Mouse (Mus musculus) inflammation-experienced regulatory T-cells, adult 6 months (primary cell): ENCODE results near the gene Tmem94. TPM values are rescaled to one million over a fixed set of nuclear protein-coding genes. Genes with fewer than 3 reads are reported as not detected.
"Not testable (repeated sequence)": the region's sequence is repeated elsewhere in the genome, so short reads cannot be mapped to it uniquely, and the experiment has no call there.

Experiments
- ATAC-seq: one replicate; pipeline ENCODE4 v1.8.0; 2017
- polyA plus RNA-seq, 3 experiments: library from polyadenylated mRNA; unstranded; fragments of 100-300 nt; shearing (Covaris generic); gene quantifications; one replicate each; pipeline ENCODE4 v1.2.1; 2017

Gene Tmem94
- polyA plus RNA-seq = 10 to 100 TPM; 10.6 to 12.7 (median 11.5) TPM

- ATAC-seq = peak; percentile 89
Observed at GRCm38 (mm10) chr11:115765103-115765606, at the start of gene Tmem94. Gene Tmem94 (plus strand): TSS chr11:115765433.

- peak; percentile 44 for ATAC-seq
Observed at GRCm38 (mm10) chr11:115716410-115717338, 48.6 kb upstream of the Tmem94 start.

GRCm38 (mm10) chr11:115717660-115718390, 47.4 kb upstream of the Tmem94 start:
- no peak for ATAC-seq

- peak; percentile 54 for ATAC-seq
Observed at GRCm38 (mm10) chr11:115722638-115723037, 42.6 kb upstream of the Tmem94 start.

DNA sequence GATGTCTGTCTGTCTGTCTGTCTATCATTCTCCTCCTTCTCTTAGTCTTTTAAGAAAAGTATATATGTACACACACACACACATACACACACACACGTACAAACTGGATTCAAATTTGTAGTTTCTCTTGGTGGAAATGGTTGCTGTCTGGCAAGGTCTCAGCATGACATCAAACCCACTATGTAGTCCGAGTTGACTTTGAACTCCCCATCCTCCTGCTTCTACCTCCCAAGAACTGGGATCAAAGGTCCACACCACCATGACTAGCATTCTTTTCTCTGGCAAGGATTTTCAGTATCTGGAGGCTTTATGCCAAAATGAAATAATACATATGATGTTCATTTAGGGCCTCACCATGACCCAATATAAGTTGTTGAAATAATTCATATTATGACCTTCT, 42.0 kb upstream of the Tmem94 start:
- ATAC-seq = no peak

DNA sequence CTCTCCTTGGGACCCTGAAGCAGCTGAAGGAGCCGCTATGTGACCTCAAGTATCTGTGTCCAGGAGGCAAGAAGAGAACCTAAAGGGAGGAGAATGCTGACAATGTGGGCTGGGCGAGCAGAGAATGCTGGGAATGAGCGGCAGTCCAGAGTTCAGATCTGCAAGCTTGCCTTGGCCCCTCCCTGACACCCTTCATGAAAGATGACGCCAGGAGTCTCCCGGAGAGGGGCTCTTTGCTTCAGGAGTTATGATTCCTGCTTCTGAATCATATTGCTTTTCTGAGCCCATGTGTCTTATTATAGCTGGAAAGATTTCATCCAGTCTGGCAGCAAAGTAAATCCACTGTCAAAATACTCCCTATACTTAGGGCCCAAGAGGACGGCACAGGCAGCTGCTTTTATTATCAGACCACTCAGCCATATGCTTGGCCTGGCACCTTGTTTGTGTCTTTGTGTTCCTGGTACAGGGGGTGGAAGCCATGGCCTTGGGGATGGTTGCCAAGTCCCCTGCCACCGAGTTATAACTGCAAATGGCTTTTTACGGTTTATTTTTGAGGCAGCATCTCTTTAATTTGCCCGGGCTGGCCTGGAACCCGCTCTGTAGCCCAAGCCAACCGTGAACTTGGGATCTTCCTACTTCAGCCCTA, 31.1 kb upstream of the Tmem94 start:
- ATAC-seq = no peak

DNA sequence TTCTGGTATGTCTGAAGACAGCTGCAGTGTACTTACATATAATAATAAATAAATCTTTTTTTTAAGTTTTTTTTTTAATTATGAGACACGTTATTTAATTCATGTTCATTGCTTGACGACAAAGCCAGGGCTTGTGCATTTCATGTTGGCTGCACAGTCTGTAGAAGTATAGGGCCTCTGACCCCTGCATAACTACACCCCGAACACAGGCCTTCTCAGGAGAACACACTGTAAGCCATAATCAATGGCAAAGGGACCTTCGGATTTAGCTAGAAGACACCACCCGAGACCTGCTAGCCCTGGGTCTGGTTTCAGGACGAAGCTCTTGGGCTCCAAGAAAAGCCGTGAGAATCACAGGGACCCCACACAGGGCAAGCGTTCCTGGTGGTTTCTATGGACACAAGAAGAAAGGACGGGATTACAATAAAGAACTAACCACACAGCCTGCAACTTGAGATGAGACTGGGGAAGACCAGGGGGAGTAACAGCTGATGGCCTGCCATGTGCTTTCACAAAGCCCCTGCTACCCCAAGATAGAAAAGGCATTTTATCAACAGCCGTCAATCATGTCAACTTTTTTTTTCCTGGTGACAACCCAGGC, 27.5 kb upstream of the Tmem94 start:
- no peak for ATAC-seq

GRCm38 (mm10) chr11:115738275-115738885, 26.9 kb upstream of the Tmem94 start:
- ATAC-seq = no peak

- no peak for ATAC-seq
Observed at GRCm38 (mm10) chr11:115741070-115741469, 24.2 kb upstream of the Tmem94 start.

GRCm38 (mm10) chr11:115742926-115743325, 22.3 kb upstream of the Tmem94 start:
- no peak for ATAC-seq

- no peak for ATAC-seq
Observed at GRCm38 (mm10) chr11:115744385-115744784, 20.8 kb upstream of the Tmem94 start.

DNA sequence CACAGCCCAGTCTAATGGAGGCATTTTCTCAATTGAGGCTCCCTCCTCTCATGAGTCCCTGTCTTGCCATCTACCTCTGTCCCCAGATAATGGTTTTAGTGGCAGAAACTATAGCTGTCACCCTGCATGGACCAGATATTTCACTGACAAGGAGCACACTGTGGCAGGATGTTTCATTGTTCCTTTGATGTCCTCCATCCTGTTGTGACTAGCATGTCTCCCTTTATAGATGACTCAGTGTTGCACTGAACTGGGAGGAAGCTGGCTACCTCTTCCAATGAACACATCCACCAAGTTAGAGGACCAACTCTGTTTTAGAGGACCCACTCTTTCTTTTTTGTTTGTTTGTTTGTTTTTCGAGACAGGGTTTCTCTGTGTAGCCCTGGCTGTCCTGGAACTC, 19.1 kb upstream of the Tmem94 start:
- peak; percentile 88 for ATAC-seq

DNA sequence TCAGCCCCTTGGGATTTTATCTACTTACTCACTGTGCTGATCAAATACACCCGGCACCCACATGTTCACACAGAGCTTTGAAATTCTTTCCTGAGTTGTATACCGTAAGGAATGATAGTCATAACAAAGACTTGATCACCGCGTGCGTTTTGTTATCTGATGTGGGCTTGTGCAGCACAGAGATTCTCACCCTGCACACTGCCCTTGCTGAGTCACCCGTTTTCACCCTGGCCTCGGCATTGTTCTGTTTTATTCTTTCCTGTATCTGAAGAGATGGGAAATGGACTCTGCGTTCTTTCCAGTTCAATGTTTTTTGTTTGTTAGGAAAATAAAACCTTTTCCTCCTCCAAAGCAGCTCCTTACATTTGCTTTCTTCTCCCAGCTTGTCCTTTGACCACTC, 18.5 kb upstream of the Tmem94 start:
- ATAC-seq = peak; percentile 56

DNA sequence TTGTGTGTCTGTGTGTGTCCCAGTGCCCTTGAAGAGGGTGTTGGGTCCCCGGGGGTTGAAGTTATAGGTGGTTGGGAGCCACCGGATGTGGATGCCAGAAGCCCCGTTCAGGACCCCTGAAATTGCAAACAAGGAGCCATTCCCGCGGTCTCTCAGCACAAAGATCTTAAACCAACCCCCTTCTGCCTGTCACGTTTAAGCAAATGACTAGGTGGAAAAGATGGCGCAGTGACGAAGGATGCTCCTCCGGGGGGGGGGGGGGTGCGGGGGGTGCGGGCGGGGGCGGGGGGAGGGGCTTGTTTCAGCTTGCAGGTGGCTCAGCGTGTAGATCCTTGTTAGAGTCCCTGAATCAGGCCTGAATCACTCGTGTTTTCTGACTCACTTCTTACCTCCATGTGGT, 17.9 kb upstream of the Tmem94 start:
- peak; percentile 36 for ATAC-seq

DNA sequence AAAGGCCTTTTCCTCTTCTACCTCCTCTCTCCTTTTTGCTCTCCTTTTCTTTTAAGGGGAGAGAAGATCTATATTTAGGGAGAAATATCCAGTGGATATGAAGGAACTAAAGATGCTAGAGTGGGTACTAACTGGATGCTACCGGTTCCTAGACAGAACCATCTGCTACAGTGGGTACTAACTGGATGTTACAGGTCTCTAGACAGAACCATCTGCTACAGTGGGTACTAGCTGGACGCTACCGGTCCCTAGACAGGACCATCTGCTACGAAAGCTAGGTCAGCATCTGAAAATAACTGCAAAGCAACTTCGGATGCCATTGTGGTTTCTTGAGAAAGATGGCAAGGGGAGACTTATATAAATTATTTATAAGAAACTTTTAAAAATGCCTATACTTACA, 15.4 kb upstream of the Tmem94 start:
- ATAC-seq = no peak

DNA sequence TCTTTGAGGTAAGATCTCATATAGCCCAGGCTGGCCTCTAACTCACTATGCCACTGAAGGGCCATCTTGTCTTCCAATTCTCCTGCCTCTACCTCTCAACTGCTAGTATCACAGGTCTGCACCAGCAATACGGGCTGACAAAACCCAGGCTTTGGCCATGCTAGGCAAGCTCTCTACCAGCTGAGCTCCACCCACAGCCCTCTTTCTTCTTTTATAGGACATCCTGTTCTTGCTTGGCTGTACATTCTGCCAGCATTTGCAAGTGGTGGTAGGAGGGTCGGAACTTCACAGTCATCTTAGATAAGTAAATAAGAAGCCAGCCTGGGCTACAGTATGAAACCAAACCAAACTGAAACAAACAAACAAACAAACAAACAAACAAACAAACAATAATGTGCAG, 13.5 kb upstream of the Tmem94 start:
- ATAC-seq = no peak

- ATAC-seq = no peak
Observed at GRCm38 (mm10) chr11:115752653-115753052, 12.6 kb upstream of the Tmem94 start.

DNA sequence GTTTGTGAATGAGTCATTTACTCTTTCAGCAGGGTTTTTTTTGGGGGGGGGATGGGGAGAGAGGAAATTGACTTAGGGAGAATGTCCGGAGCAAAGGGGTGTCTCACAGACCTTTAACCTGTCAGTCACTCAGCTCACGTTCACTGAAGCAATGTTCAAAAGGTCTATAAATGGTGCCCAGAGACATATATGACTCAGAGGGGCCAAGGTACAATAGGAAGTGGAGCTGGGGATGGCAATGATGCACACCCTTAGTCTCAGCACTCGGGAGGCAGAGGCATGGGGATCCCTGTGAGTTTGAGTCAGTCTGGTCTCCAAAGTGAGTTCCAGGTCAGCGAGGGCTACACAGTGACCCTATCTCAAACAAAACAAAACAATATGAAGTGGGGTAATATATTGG, 11.7 kb upstream of the Tmem94 start:
- ATAC-seq = no peak

- ATAC-seq = not testable (repeated sequence)
Observed at GRCm38 (mm10) chr11:115762176-115762575, 3.1 kb upstream of the Tmem94 start.

DNA sequence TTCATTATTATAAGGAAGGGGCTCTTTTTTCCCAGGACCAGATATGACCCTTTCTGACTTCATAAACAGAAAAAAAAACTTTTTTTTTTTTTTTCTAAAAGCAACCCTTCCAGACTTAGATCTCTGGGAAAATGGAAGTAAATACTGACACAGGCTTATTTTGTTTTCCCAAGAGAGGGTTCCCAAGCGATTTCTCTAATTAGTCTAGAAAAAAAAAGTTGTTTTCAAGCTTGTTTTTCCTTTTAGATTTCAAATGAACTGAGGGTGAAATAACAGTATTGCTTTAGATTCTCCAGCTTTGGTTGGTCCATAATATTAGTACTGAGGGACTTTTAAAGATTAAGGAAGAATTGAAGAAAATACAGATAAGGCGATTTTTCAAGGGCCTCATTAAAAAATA, 535 bp upstream of the Tmem94 start:
- no peak for ATAC-seq

DNA sequence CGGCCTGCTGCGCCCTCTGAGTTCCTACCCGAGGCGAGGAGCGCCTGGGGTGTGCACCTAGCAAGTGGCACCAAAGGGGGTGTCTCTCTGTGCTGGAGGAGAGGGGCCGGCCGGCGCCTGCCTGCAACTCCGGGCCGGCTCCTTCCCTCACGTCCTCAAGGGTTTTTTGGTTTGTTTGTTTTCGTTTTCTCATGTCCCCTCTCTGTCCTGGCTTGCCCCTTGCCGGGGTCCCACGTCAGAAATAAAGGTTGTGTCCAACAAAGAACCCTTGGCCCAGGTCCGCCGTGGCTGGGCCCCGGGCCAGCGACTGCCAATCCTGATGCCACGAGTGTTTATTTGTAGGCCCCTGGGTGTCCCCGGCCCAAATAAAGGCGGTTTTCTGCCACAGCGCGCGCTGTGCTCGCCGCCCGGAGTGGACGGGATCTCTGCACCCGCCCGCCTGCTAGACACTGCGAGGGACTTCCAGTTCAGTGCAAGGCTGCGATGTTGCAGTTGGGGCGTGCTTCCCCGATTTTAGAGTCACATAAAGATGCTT, 441 bp downstream of the Tmem94 start:
- peak; percentile 53 for ATAC-seq
